ENCODE assay signal across 24 mouse cellular contexts in the genomic region with DNA sequence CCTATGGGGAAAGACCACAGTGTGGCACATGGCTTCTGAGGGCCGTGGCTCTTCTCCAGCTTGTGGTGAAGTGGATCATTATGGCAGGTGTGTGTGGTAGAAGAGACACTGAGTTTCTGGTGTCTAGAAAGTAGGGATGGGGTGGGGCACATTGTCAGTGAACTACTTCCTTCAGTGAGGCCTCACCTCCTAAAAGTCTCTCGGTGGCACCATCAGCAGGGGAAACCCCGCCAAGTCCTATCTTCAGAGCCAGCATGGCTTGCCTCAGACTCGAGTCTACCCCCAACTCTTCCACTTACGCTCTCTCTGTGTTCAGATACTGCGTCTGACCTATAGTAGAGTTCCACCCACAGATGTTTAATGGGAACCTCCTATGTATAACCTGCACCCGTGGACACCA. TPM values are rescaled to one million over a fixed set of nuclear protein-coding genes. Genes with fewer than 3 reads are reported as not detected.
DNase-seq lines count a peak whose midpoint lies in the region; ATAC-seq and TF ChIP-seq lines count a peak whose summit lies in the region.
"Had no signal": no experiment of that assay in that cellular context is flagged by ENCODE, and none has a peak within 500 bp of the region (broad histone marks: within the 10 kb centered on the region; RNA-seq: fewer than 3 reads in every experiment).

No protein-coding gene starts in this region.

- ATAC-seq in CD4-positive, CD25-positive, alpha-beta regulatory T cell, adult 4 months: peak; percentile 96
- ATAC-seq in cerebellum, adult (ENCODE audit: insufficient number of reproducible peaks, low FRiP score, low TSS enrichment): no peak
- ATAC-seq in granulocyte monocyte progenitor cell, adult 5-6 weeks (replicated peaks; ENCODE audit: poor library complexity, severe bottlenecking): no peak
- ATAC-seq: forebrain, embryonic 13.5 days; forebrain, embryonic 16.5 days; hindbrain, embryonic 16.5 days had no signal

- H3K27ac ChIP-seq in thymus, adult 2 months (ENCODE audit: control insufficient read depth, insufficient read depth, low read length): no peak overlapping the region
- H3K27ac ChIP-seq: forebrain, embryonic 10.5 days; forebrain, embryonic 13.5 days; heart, embryonic 15.5 days; hindbrain, embryonic 10.5 days; hindbrain, embryonic 13.5 days had no signal

- WGBS in thymus, adult 2 months: 65% methylated on average over 7 of the region's 7 CpGs

- H3K4me3 ChIP-seq in thymus, adult 2 months (ENCODE audit: control insufficient read depth, insufficient read depth, low read length): no peak overlapping the region
- H3K4me3 ChIP-seq: forebrain, embryonic 10.5 days; forebrain, embryonic 13.5 days; heart, embryonic 12.5 days; heart, embryonic 15.5 days; hindbrain, embryonic 10.5 days; hindbrain, embryonic 13.5 days had no signal

- no peaks in the 10 kb centered on the region for H3K36me3 ChIP-seq in thymus, adult 2 months (ENCODE audit: control insufficient read depth, insufficient read depth, low read length)
- H3K36me3 ChIP-seq: forebrain, embryonic 10.5 days; heart, embryonic 12.5 days; heart, embryonic 15.5 days; hindbrain, embryonic 10.5 days had no signal

- H3K4me1 ChIP-seq in thymus, adult 2 months (replicated peaks; ENCODE audit: control insufficient read depth, insufficient read depth, low read length): 0 out of 2 replicates have a peak, but pooled peaks cover 5% of the 10 kb centered on the region
- H3K4me1 ChIP-seq: forebrain, embryonic 13.5 days had no signal

- TF ChIP-seq CTCF in thymus, adult 2 months (IDR thresholded peaks at IDR 0.05; ENCODE audit: borderline replicate concordance, control insufficient read depth, extremely low read depth, insufficient read depth, low read length, poor library complexity): no peak

- TF ChIP-seq POLR2A in thymus, adult 2 months (IDR thresholded peaks at IDR 0.05; ENCODE audit: control insufficient read depth, extremely low read depth, insufficient read depth, low read length, poor library complexity): no peak

- no peaks in the 10 kb centered on the region for H3K27me3 ChIP-seq in thymus, adult 2 months (ENCODE audit: control insufficient read depth, insufficient read depth, low read length)
- H3K27me3 ChIP-seq: forebrain, embryonic 13.5 days; heart, embryonic 12.5 days; heart, embryonic 15.5 days; hindbrain, embryonic 13.5 days had no signal

- DNase-seq in thymus, postnatal 0 days (ENCODE audit: low spot score): peak; percentile 14
- no peak for DNase-seq in thymus, adult 2 months
- peak; percentile 30 for DNase-seq in induced T-regulatory cell, adult 2 months (ENCODE audit: low read depth)
- no peak for DNase-seq in right cerebral cortex, postnatal 10 days (ENCODE audit: low spot score in 2 of 2)
- DNase-seq: adrenal gland, adult 8-10 months; adrenal gland, postnatal 25 days; cerebellum, adult 18-20 months; cerebellum, adult 9-10 months; cerebellum, postnatal 14 days; gastrocnemius, postnatal 14 days; heart, adult 18-20 months; heart, postnatal 10 days; heart, postnatal 36 days had no signal

RNA-seq across cellular contexts. Expression of gene Rasl11b, which starts 38.7 kb away (rescaled TPM):
- polyA plus RNA-seq in thymus, postnatal 0 days (2015; fragmentation: Nextera tagmentation; extraction: Ambion mirVana): 26.8 and 28.6 TPM in 2 replicates
- polyA plus RNA-seq in thymus, adult 2 months (2012; rRNA removed): 30.9 and 33.9 TPM in 2 replicates
- polyA plus RNA-seq in CD4-positive, CD25-positive, alpha-beta regulatory T cell, adult 4 months (2017; shearing (Covaris generic)): 1 to 10 TPM; 3.4 to 5.0 TPM
- total RNA-seq in granulocyte monocyte progenitor cell, adult 5-6 weeks (2014; fragmentation: Nextera tagmentation): not detected in 2 replicates
- total RNA-seq in granulocyte monocyte progenitor cell, adult 5-6 weeks (2017): 0.99 and 1.8 TPM in 2 replicates

Comparison
In these comparisons a context has a peak if more than half of its experiments do, and no peak if none do; other contexts are left out.
1. DNase-seq: peak in thymus, postnatal 0 days (single experiment) and induced T-regulatory cell, adult 2 months (single experiment); none in thymus, adult 2 months (single experiment) and right cerebral cortex, postnatal 10 days (0 of 2).